Mouse (Mus musculus) liver, adult 2 months (tissue): ENCODE results near the gene Ap1b1. TPM values are rescaled to one million over a fixed set of nuclear protein-coding genes. Genes with fewer than 3 reads are reported as not detected.
A peak's percentile ranks its signal among the peaks of the same experiment; 100 is the strongest.

Source experiments
- DNase-seq: peaks from one replicate; pipeline ENCODE4 v3.0.0-alpha.2; 2011; ENCODE audit warnings: low read depth, low spot score; ENCODE audit errors: extremely low read depth
- H3K27ac ChIP-seq: fragments of 200-500 bp; replicated peaks from 2 replicates; pipeline ENCODE4 v1.5.1; 2012; ENCODE audit warnings: low read depth, mild to moderate bottlenecking, control low read depth, inconsistent platforms, low read length; ENCODE audit not compliant: insufficient read depth
- H3K27me3 ChIP-seq: fragments of 200-500 bp; 2 replicates; pipeline ENCODE4 v1.6.1; 2012; ENCODE audit warnings: mild to moderate bottlenecking, moderate library complexity, low read length, inconsistent platforms; ENCODE audit not compliant: control insufficient read depth, insufficient read depth
- H3K36me3 ChIP-seq: fragments of 200-500 bp; 2 replicates; pipeline ENCODE4 v1.6.1; 2012; ENCODE audit warnings: low read length, inconsistent platforms; ENCODE audit not compliant: control insufficient read depth, insufficient read depth
- H3K4me1 ChIP-seq: fragments of 200-500 bp; 2 replicates; pipeline ENCODE4 v1.6.1; 2011; ENCODE audit warnings: low read length; ENCODE audit not compliant: control insufficient read depth, insufficient read depth
- H3K4me3 ChIP-seq: fragments of 200-500 bp; 2 replicates; pipeline ENCODE4 v1.5.1; 2011; ENCODE audit warnings: low read depth, mild to moderate bottlenecking, control low read depth, low read length, moderate library complexity; ENCODE audit not compliant: insufficient read depth
- H3K79me2 ChIP-seq: fragments of 200-500 bp; 2 replicates; pipeline ENCODE4 v1.6.1; 2012; ENCODE audit warnings: inconsistent platforms, mild to moderate bottlenecking, low read length, moderate library complexity; ENCODE audit not compliant: control insufficient read depth, insufficient read depth
- H3K9ac ChIP-seq: fragments of 200-500 bp; 2 replicates; pipeline ENCODE4 v1.6.1; 2012; ENCODE audit warnings: low read depth, mild to moderate bottlenecking, control low read depth, inconsistent platforms, low read length
- CTCF ChIP-seq: fragments of 200-500 bp; IDR thresholded peaks from 2 replicates; pipeline ENCODE4 v1.5.1; 2011; ENCODE audit warnings: low read depth, low read length, control low read depth
- POLR2A ChIP-seq: fragments of 200-500 bp; IDR thresholded peaks from 2 replicates; pipeline ENCODE4 v1.6.1; 2011; ENCODE audit warnings: low read length, control low read depth; ENCODE audit not compliant: insufficient read depth; ENCODE audit errors: extremely low read depth
- WGBS: fragments of 180-500 bp; shearing (Covaris S2); methylation state at CpG from one replicate; pipeline ENCODE4 v1.1.7; 2018; 5-methylcytosine and 5-hydroxymethylcytosine counted together
- polyA plus RNA-seq: library from polyadenylated mRNA; depleted of rRNA; stranded (reverse); fragments of >200 nt; gene quantifications from 2 replicates; pipeline ENCODE4 v1.2.3, GENCODE M21; 2012
- total RNA-seq: library from RNA; depleted of rRNA; stranded (reverse); fragments of >200 nt; gene quantifications from 2 replicates; pipeline ENCODE4 v1.2.3, GENCODE M21; 2014

Ap1b1 gene
- total and polyA plus RNA-seq, 2 experiments, result 30.1 to 48.8 TPM

- no peaks in the 10 kb centered on the region for H3K36me3 ChIP-seq
- no peaks in the 10 kb centered on the region for H3K27me3 ChIP-seq
- peak; percentile 84 for TF ChIP-seq CTCF
- TF ChIP-seq POLR2A, result no peak
- peak; percentile 55 for DNase-seq
- H3K4me3 ChIP-seq, result no peak overlapping the region; the same call in 1 of the 2 replicates
- WGBS, result 16% methylated on average over 13 of the region's 14 CpGs
- no peak overlapping the region for H3K27ac ChIP-seq
- H3K4me1 ChIP-seq, result no peaks in the 10 kb centered on the region
- no peak overlapping the region for H3K9ac ChIP-seq
- H3K79me2 ChIP-seq, result no peaks in the 10 kb centered on the region
These were observed 11.0 kb upstream of the Ap1b1 start for GRCm38 (mm10) chr11:4975623-4976022.

- DNase-seq, result no peak
- Histone ChIP-seq H3K27me3 (no peaks in the 10 kb centered on the region), H3K27ac (no peak overlapping the region), H3K4me3 (no peak overlapping the region), H3K4me1 (peaks cover 11% of the 10 kb centered on the region; the same call in 1 of the 2 replicates), H3K79me2 (peaks cover 10% of the 10 kb centered on the region; the same call in 1 of the 2 replicates), H3K9ac (no peak overlapping the region), H3K36me3 (no peaks in the 10 kb centered on the region)
- no peak for TF ChIP-seq CTCF
- TF ChIP-seq POLR2A, result no peak
- WGBS, result 74% methylated on average over 3 of the region's 3 CpGs
These were observed 3.6 kb upstream of the Ap1b1 start for GRCm38 (mm10) chr11:4983010-4983409.

- peak overlapping the region; percentile 46; the same call in 1 of the 2 replicates for H3K27ac ChIP-seq
- no peak overlapping the region for H3K9ac ChIP-seq
- DNase-seq, result no peak
These were observed 3.1 kb upstream of the Ap1b1 start for GRCm38 (mm10) chr11:4983538-4983937.

GRCm38 (mm10) chr11:4984249-4984648 is 2.4 kb upstream of the Ap1b1 start:
- Histone ChIP-seq H3K4me3 (no peak overlapping the region), H3K27ac (no peak overlapping the region), H3K79me2 (peaks cover 17% of the 10 kb centered on the region; the same call in 1 of the 2 replicates), H3K9ac (no peak overlapping the region), H3K27me3 (no peaks in the 10 kb centered on the region), H3K4me1 (peaks cover 16% of the 10 kb centered on the region; the same call in 1 of the 2 replicates), H3K36me3 (no peaks in the 10 kb centered on the region)
- DNase-seq, result peak; percentile 56
- TF ChIP-seq POLR2A (no peak), CTCF (no peak)
- 2% methylated on average over 5 of the region's 5 CpGs for WGBS

More at GRCm38 (mm10) chr11:4983538-4983937, 3.1 kb upstream of the Ap1b1 start:
- Histone ChIP-seq H3K4me1 (peaks cover 12% of the 10 kb centered on the region; the same call in 1 of the 2 replicates), H3K36me3 (no peaks in the 10 kb centered on the region), H3K27me3 (no peaks in the 10 kb centered on the region), H3K79me2 (peaks cover 11% of the 10 kb centered on the region; the same call in 1 of the 2 replicates), H3K4me3 (no peak overlapping the region)
- WGBS, result 80% methylated on average over 2 of the region's 2 CpGs
- no peak for TF ChIP-seq POLR2A
- no peak for TF ChIP-seq CTCF

GRCm38 (mm10) chr11:4984799-4985198 is 1.8 kb upstream of the Ap1b1 start:
- Histone ChIP-seq H3K4me3 (no peak overlapping the region), H3K9ac (no peak overlapping the region), H3K36me3 (no peaks in the 10 kb centered on the region), H3K4me1 (peaks cover 16% of the 10 kb centered on the region; the same call in 1 of the 2 replicates), H3K27ac (peak overlapping the region; percentile 66), H3K27me3 (no peaks in the 10 kb centered on the region), H3K79me2 (peaks cover 21% of the 10 kb centered on the region; the same call in 1 of the 2 replicates)
- 74% methylated on average over 3 of the region's 3 CpGs for WGBS
- peak; percentile 22 for DNase-seq
- TF ChIP-seq POLR2A (no peak), CTCF (no peak)

GRCm38 (mm10) chr11:4987487-4987852 is 846 bp downstream of the Ap1b1 start:
- Histone ChIP-seq H3K79me2 (peaks cover 33% of the 10 kb centered on the region; the same call in 1 of the 2 replicates), H3K4me1 (peaks cover 16% of the 10 kb centered on the region; the same call in 1 of the 2 replicates), H3K9ac (peak overlapping the region; percentile 75), H3K36me3 (no peaks in the 10 kb centered on the region), H3K27me3 (no peaks in the 10 kb centered on the region), H3K4me3 (peak overlapping the region; percentile 78), H3K27ac (peak overlapping the region; percentile 79)
- WGBS, result 9% methylated on average over 11 of the region's 11 CpGs
- DNase-seq, result no peak
- no peak for TF ChIP-seq POLR2A
- no peak for TF ChIP-seq CTCF
